ENCODE assay signal across 14 mouse cellular contexts in the genomic region with DNA sequence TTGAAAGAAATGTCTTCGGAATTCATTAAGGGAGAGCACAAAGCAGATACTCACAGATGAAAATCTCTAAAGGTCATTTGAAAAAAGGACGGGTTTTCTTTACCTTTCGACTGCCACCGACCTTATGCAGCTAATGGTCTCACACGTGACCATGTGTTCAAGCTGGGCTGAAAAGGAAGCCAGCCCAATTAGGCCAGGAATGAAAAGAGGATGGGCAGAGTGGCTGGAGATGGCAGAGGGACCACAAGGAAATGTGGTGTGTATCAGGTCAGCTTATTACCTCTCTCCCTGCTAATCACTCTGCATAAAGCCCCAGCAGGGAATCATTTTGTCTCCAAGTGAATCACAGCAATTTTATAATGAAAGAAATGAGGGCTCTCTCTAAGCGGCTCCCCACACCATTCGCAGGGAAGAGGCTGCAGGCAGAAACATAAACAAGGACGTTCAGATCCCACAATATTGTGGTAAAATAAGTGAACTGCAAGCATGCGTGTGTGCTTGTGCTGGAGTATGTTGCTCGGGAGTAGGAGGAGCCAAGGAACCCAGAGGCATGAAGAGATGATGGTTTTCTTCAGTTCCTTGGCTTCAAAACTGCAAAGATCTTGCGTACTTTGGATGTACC. TPM values are rescaled to one million over a fixed set of nuclear protein-coding genes. Genes with fewer than 3 reads are reported as not detected.
ATAC-seq and TF ChIP-seq lines count a peak whose summit lies in the region.
"Had no signal": no experiment of that assay in that cellular context is flagged by ENCODE, and none has a peak within 500 bp of the region (broad histone marks: within the 10 kb centered on the region; RNA-seq: fewer than 3 reads in every experiment).

No protein-coding gene starts in this region.

- no peaks in the 10 kb centered on the region for H3K9me3 ChIP-seq in forebrain, embryonic 12.5 days
- no peaks in the 10 kb centered on the region for H3K9me3 ChIP-seq in forebrain, embryonic 16.5 days (ENCODE audit: control insufficient read depth, low read length)
- no peaks in the 10 kb centered on the region for H3K9me3 ChIP-seq in neural tube, embryonic 14.5 days (ENCODE audit: control insufficient read depth, low read length)
- no peaks in the 10 kb centered on the region for H3K9me3 ChIP-seq in neural tube, embryonic 15.5 days (replicated peaks)
- H3K9me3 ChIP-seq in midbrain, embryonic 15.5 days = no peaks in the 10 kb centered on the region
- H3K9me3 ChIP-seq in intestine, postnatal 0 days (ENCODE audit: control insufficient read depth) = no peaks in the 10 kb centered on the region
- H3K9me3 ChIP-seq: embryonic facial prominence, embryonic 15.5 days; limb, embryonic 15.5 days had no signal

- 0 out of 2 replicates have a peak overlapping the region, but pooled peaks have one; percentile 11 for H3K4me2 ChIP-seq in forebrain, embryonic 12.5 days
- H3K4me2 ChIP-seq in forebrain, embryonic 16.5 days (ENCODE audit: low read length) = no peak overlapping the region
- H3K4me2 ChIP-seq in neural tube, embryonic 14.5 days (ENCODE audit: low read depth, low read length) = no peak overlapping the region
- no peak overlapping the region for H3K4me2 ChIP-seq in neural tube, embryonic 15.5 days
- no peak overlapping the region for H3K4me2 ChIP-seq in midbrain, embryonic 15.5 days
- no peak overlapping the region for H3K4me2 ChIP-seq in intestine, postnatal 0 days (replicated peaks; ENCODE audit: low read depth)
- H3K4me2 ChIP-seq: embryonic facial prominence, embryonic 15.5 days; heart, embryonic 11.5 days; limb, embryonic 15.5 days had no signal

- ATAC-seq in forebrain, embryonic 12.5 days (ENCODE audit: low FRiP score) = peak; percentile 33; the same call in 1 of the 2 replicates
- no peak for ATAC-seq in forebrain, embryonic 16.5 days
- 0 out of 2 replicates have a peak, but pooled peaks have one; percentile 11 for ATAC-seq in neural tube, embryonic 14.5 days (ENCODE audit: low read depth)
- ATAC-seq in neural tube, embryonic 15.5 days (ENCODE audit: low FRiP score) = no peak
- 0 out of 2 replicates have a peak, but pooled peaks have one; percentile 50 for ATAC-seq in midbrain, embryonic 15.5 days (replicated peaks)
- ATAC-seq in intestine, postnatal 0 days = no peak
- no peak for ATAC-seq in monocyte, adult 5-6 weeks (replicated peaks; ENCODE audit: insufficient number of reproducible peaks, low FRiP score, low TSS enrichment, poor library complexity, severe bottlenecking)
- ATAC-seq: liver, postnatal 0 days had no signal

- H3K27ac ChIP-seq in forebrain, embryonic 12.5 days = peak overlapping the region; percentile 42; the same call in 1 of the 2 replicates
- no peak overlapping the region for H3K27ac ChIP-seq in forebrain, embryonic 16.5 days (ENCODE audit: low read length)
- H3K27ac ChIP-seq in neural tube, embryonic 14.5 days (ENCODE audit: low read depth, low read length) = no peak overlapping the region
- H3K27ac ChIP-seq in neural tube, embryonic 15.5 days (replicated peaks) = no peak overlapping the region
- no peak overlapping the region for H3K27ac ChIP-seq in midbrain, embryonic 15.5 days
- no peak overlapping the region for H3K27ac ChIP-seq in intestine, postnatal 0 days (ENCODE audit: low read depth, low read length)
- H3K27ac ChIP-seq: embryonic facial prominence, embryonic 15.5 days; limb, embryonic 15.5 days had no signal

- peaks cover 4% of the 10 kb centered on the region; the same call in 1 of the 2 replicates for H3K27me3 ChIP-seq in forebrain, embryonic 12.5 days
- H3K27me3 ChIP-seq in forebrain, embryonic 16.5 days (replicated peaks; ENCODE audit: control insufficient read depth, insufficient read depth, low read length) = peaks cover 2% of the 10 kb centered on the region; the same call in 1 of the 2 replicates
- no peaks in the 10 kb centered on the region for H3K27me3 ChIP-seq in neural tube, embryonic 14.5 days (ENCODE audit: control insufficient read depth, insufficient read depth, low read length)
- no peaks in the 10 kb centered on the region for H3K27me3 ChIP-seq in neural tube, embryonic 15.5 days (replicated peaks)
- H3K27me3 ChIP-seq in midbrain, embryonic 15.5 days (replicated peaks) = no peaks in the 10 kb centered on the region
- H3K27me3 ChIP-seq in intestine, postnatal 0 days (replicated peaks; ENCODE audit: control insufficient read depth, insufficient read depth, low read length) = no peaks in the 10 kb centered on the region
- H3K27me3 ChIP-seq: embryonic facial prominence, embryonic 15.5 days had no signal

- no peak overlapping the region for H3K9ac ChIP-seq in forebrain, embryonic 12.5 days
- H3K9ac ChIP-seq in forebrain, embryonic 16.5 days (replicated peaks; ENCODE audit: low read depth, low read length) = no peak overlapping the region
- H3K9ac ChIP-seq in neural tube, embryonic 14.5 days (replicated peaks; ENCODE audit: low read depth, low read length) = no peak overlapping the region
- H3K9ac ChIP-seq in neural tube, embryonic 15.5 days (replicated peaks) = no peak overlapping the region
- no peak overlapping the region for H3K9ac ChIP-seq in midbrain, embryonic 15.5 days
- H3K9ac ChIP-seq in intestine, postnatal 0 days (ENCODE audit: low read depth, low read length) = no peak overlapping the region
- H3K9ac ChIP-seq: embryonic facial prominence, embryonic 15.5 days; limb, embryonic 15.5 days; liver, postnatal 0 days had no signal

- no peak for TF ChIP-seq CTCF in intestine, postnatal 0 days (IDR thresholded peaks at IDR 0.05; ENCODE audit: low read depth)

- peaks cover 11% of the 10 kb centered on the region for H3K4me1 ChIP-seq in forebrain, embryonic 12.5 days
- H3K4me1 ChIP-seq in forebrain, embryonic 16.5 days (replicated peaks; ENCODE audit: control insufficient read depth, insufficient read depth, low read length) = no peaks in the 10 kb centered on the region
- H3K4me1 ChIP-seq in neural tube, embryonic 14.5 days (ENCODE audit: control insufficient read depth, insufficient read depth, low read length) = peaks cover 3% of the 10 kb centered on the region; the same call in 1 of the 2 replicates
- peaks cover 5% of the 10 kb centered on the region; the same call in 1 of the 2 replicates for H3K4me1 ChIP-seq in neural tube, embryonic 15.5 days
- H3K4me1 ChIP-seq in midbrain, embryonic 15.5 days = no peaks in the 10 kb centered on the region
- H3K4me1 ChIP-seq in intestine, postnatal 0 days (replicated peaks; ENCODE audit: control insufficient read depth, insufficient read depth, low read length) = no peaks in the 10 kb centered on the region
- H3K4me1 ChIP-seq: embryonic facial prominence, embryonic 15.5 days; limb, embryonic 15.5 days had no signal

- H3K36me3 ChIP-seq in forebrain, embryonic 12.5 days (replicated peaks) = no peaks in the 10 kb centered on the region
- H3K36me3 ChIP-seq in forebrain, embryonic 16.5 days (ENCODE audit: control insufficient read depth, insufficient read depth) = no peaks in the 10 kb centered on the region
- no peaks in the 10 kb centered on the region for H3K36me3 ChIP-seq in neural tube, embryonic 14.5 days (ENCODE audit: control insufficient read depth, insufficient read depth, low read length)
- no peaks in the 10 kb centered on the region for H3K36me3 ChIP-seq in neural tube, embryonic 15.5 days
- H3K36me3 ChIP-seq in midbrain, embryonic 15.5 days (replicated peaks) = no peaks in the 10 kb centered on the region
- H3K36me3 ChIP-seq in intestine, postnatal 0 days (ENCODE audit: control insufficient read depth, insufficient read depth) = no peaks in the 10 kb centered on the region
- H3K36me3 ChIP-seq: embryonic facial prominence, embryonic 15.5 days; G1E; limb, embryonic 15.5 days had no signal

- 26% methylated on average over 11 of the region's 11 CpGs for WGBS in forebrain, embryonic 12.5 days
- 16% methylated on average over 11 of the region's 11 CpGs for WGBS in forebrain, embryonic 16.5 days
- WGBS in neural tube, embryonic 14.5 days = 56% methylated on average over 11 of the region's 11 CpGs
- 52% methylated on average over 11 of the region's 11 CpGs for WGBS in neural tube, embryonic 15.5 days
- 46% methylated on average over 11 of the region's 11 CpGs for WGBS in midbrain, embryonic 15.5 days
- WGBS in intestine, postnatal 0 days = 71% methylated on average over 11 of the region's 11 CpGs

- no peak overlapping the region for H3K4me3 ChIP-seq in forebrain, embryonic 12.5 days (replicated peaks)
- H3K4me3 ChIP-seq in forebrain, embryonic 16.5 days (replicated peaks; ENCODE audit: low read length) = no peak overlapping the region
- no peak overlapping the region for H3K4me3 ChIP-seq in neural tube, embryonic 14.5 days (ENCODE audit: low read depth, low read length)
- H3K4me3 ChIP-seq in neural tube, embryonic 15.5 days (replicated peaks) = no peak overlapping the region
- no peak overlapping the region for H3K4me3 ChIP-seq in midbrain, embryonic 15.5 days
- H3K4me3 ChIP-seq in intestine, postnatal 0 days (ENCODE audit: low read depth, low read length) = no peak overlapping the region
- H3K4me3 ChIP-seq: embryonic facial prominence, embryonic 15.5 days; limb, embryonic 15.5 days had no signal

RNA-seq across cellular contexts. Expression of gene Dnah9, which starts 27.6 kb away (rescaled TPM):
- 0.57 and 0.88 TPM in 2 replicates for polyA plus RNA-seq in forebrain, embryonic 12.5 days (2016; fragmentation: Nextera tagmentation; extraction: Ambion mirVana)
- polyA plus RNA-seq in forebrain, embryonic 16.5 days (2015; fragmentation: Nextera tagmentation; extraction: Ambion mirVana) = 1.1 and 1.7 TPM in 2 replicates
- polyA plus RNA-seq in neural tube, embryonic 14.5 days (2014; fragmentation: Nextera tagmentation; extraction: Ambion mirVana) = 2.4 and 3.4 TPM in 2 replicates
- polyA plus RNA-seq in neural tube, embryonic 15.5 days (2015; fragmentation: Nextera tagmentation; extraction: Ambion mirVana) = 2.3 and 2.5 TPM in 2 replicates
- polyA plus RNA-seq in midbrain, embryonic 15.5 days (2015; fragmentation: Nextera tagmentation; extraction: Ambion mirVana) = 2.5 and 3.1 TPM in 2 replicates
- polyA plus RNA-seq in intestine, postnatal 0 days (2015; fragmentation: Nextera tagmentation; extraction: Ambion mirVana) = 0.10 TPM in 2 replicates
- total RNA-seq in monocyte, adult 5-6 weeks (2017) = not detected in 3 replicates
- total RNA-seq: adrenal gland, postnatal 25 days; megakaryocyte progenitor cell, adult 5-6 weeks had no signal
- polyA plus RNA-seq: G1E; liver, postnatal 0 days had no signal

Comparison
In these comparisons a context has a peak if more than half of its experiments do, and no peak if none do; other contexts are left out.
1. ATAC-seq: peak in forebrain, embryonic 12.5 days (single experiment), neural tube, embryonic 14.5 days (single experiment) and midbrain, embryonic 15.5 days (single experiment); none in forebrain, embryonic 16.5 days (single experiment), neural tube, embryonic 15.5 days (single experiment), intestine, postnatal 0 days (single experiment) and monocyte, adult 5-6 weeks (single experiment).